Mouse (Mus musculus) liver, postnatal 0 days (tissue): Measurements from ENCODE around the gene Gm17349. TPM values are rescaled to one million over a fixed set of nuclear protein-coding genes. Genes with fewer than 3 reads are reported as not detected.
A peak's percentile ranks its signal among the peaks of the same experiment; 100 is the strongest.

ENCODE experiments used
- ATAC-seq: fragments of 200-750 bp; cut with Nextera tagmentation; 2 replicates; pipeline ENCODE4 v1.8.0; 2017; ENCODE audit warnings: mild to moderate bottlenecking, moderate library complexity
- DNase-seq: peaks from one replicate; pipeline ENCODE4 v3.0.0-alpha.2; 2016
- H3K27ac ChIP-seq: fragments of 300-500 bp; sonication (generic); 2 replicates; pipeline ENCODE4 v1.5.1; 2014; ENCODE audit warnings: antibody characterized with exemption, moderate library complexity, mild to moderate bottlenecking, low read depth
- H3K27me3 ChIP-seq: fragments of 300-500 bp; sonication (generic); 2 replicates; pipeline ENCODE4 v1.6.1; 2014; ENCODE audit warnings: low read length, control low read depth, mixed read lengths; ENCODE audit not compliant: insufficient read depth
- H3K36me3 ChIP-seq: fragments of 300-500 bp; sonication (generic); replicated peaks from 2 replicates; pipeline ENCODE4 v1.6.1; 2014; ENCODE audit warnings: mild to moderate bottlenecking, control low read depth, low read length, moderate library complexity, mixed read lengths; ENCODE audit not compliant: insufficient read depth
- H3K4me1 ChIP-seq: fragments of 300-500 bp; sonication (generic); 2 replicates; pipeline ENCODE4 v1.6.1; 2014; ENCODE audit warnings: antibody characterized with exemption, mild to moderate bottlenecking, control low read depth; ENCODE audit not compliant: insufficient read depth
- H3K4me2 ChIP-seq: fragments of 300-500 bp; sonication (generic); 2 replicates; pipeline ENCODE4 v1.6.1; 2014; ENCODE audit warnings: low read depth, mild to moderate bottlenecking, low read length, moderate library complexity, mixed read lengths
- H3K4me3 ChIP-seq: fragments of 300-500 bp; sonication (generic); 2 replicates; pipeline ENCODE4 v1.5.1; 2014; ENCODE audit warnings: low read depth, low read length
- H3K9ac ChIP-seq: fragments of 300-500 bp; sonication (generic); replicated peaks from 2 replicates; pipeline ENCODE4 v1.6.1; 2014; ENCODE audit warnings: mild to moderate bottlenecking, moderate library complexity
- H3K9me3 ChIP-seq: fragments of 300-500 bp; sonication (generic); 2 replicates; pipeline ENCODE4 v1.6.1; 2016; ENCODE audit warnings: mild to moderate bottlenecking, control low read depth, low read length, mixed read lengths
- CTCF ChIP-seq: sonication (generic); IDR thresholded peaks from 2 replicates; pipeline ENCODE4 v1.5.1; 2016; ENCODE audit warnings: antibody characterized with exemption, low read depth
- EP300 ChIP-seq: IDR thresholded peaks from 2 replicates; pipeline ENCODE4 v1.6.1; 2016; ENCODE audit warnings: antibody characterized with exemption, low read depth, mild to moderate bottlenecking
- WGBS: fragments of 180-500 bp; shearing (Covaris S2); extraction: QIAGEN DNeasy Blood & Tissue Kit; methylation state at CpG from one replicate; pipeline ENCODE4 v1.1.7; 2014; ENCODE audit not compliant: insufficient replicate concordance; 5-methylcytosine and 5-hydroxymethylcytosine counted together
- polyA plus RNA-seq: library from polyadenylated mRNA; unstranded; fragments of >200 nt; fragmentation: Nextera tagmentation; extraction: Ambion mirVana; gene quantifications from 2 replicates; pipeline ENCODE4 v1.2.1, GENCODE M21; 2015

Gm17349 gene
- polyA plus RNA-seq, 1 experiment from 2014 or later, result 1.3 TPM

DNA sequence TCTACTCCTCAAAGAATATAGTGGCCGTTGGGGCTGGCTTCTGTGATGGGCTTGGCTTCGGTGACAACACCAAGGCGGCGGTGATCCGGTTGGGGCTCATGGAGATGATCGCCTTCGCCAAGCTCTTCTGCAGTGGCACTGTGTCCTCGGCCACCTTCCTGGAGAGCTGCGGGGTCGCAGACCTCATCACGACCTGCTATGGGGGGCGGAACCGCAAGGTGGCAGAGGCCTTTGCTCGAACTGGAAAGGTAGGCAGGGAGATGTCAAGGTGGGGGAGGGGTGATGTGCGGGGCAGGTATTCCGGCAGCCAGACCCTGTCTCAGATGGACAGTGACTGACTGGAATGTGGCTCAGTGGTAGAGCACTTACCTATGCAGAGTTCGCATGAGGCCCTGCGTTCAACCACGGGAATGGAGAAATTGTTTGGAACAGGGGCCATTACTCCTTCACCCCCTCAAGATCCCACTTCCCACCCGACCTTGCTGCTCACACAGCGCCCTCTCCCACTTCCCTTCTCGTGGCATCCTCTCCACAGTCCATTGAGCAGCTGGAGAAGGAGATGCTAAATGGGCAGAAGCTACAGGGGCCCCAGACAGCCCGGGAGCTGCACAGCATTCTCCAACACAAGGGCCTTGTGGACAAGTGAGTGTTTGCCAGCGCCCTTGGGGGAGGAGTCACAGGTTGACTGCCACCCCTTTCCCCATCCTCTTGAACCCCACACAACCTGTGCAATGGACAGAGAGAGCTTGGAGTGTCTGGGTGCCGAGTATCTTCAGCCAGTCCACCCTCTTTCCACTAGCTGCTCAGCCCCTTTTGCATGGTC is 16.8 kb upstream of the Gm17349 start:
- H3K36me3 ChIP-seq, result 0 out of 2 replicates have a peak, but pooled peaks cover 3% of the 10 kb centered on the region
- H3K4me2 ChIP-seq, result no peak overlapping the region
- 72% methylated on average over 25 of the region's 25 CpGs for WGBS
- H3K4me3 ChIP-seq, result no peak overlapping the region
- no peak overlapping the region for H3K27ac ChIP-seq
- no peak for ATAC-seq
- H3K9ac ChIP-seq, result no peak overlapping the region
- H3K27me3 ChIP-seq, result no peaks in the 10 kb centered on the region
- H3K4me1 ChIP-seq, result peaks cover 21% of the 10 kb centered on the region
- H3K9me3 ChIP-seq, result no peaks in the 10 kb centered on the region
- TF ChIP-seq EP300, result no peak
- TF ChIP-seq CTCF, result no peak
- DNase-seq, result peak; percentile 21

GRCm38 (mm10) chr15:99719865-99720264 is 14.6 kb upstream of the Gm17349 start:
- TF ChIP-seq EP300 (no peak), CTCF (no peak)
- H3K4me3 ChIP-seq, result no peak overlapping the region
- ATAC-seq (no peak), DNase-seq (no peak)
- H3K27ac ChIP-seq, result no peak overlapping the region
- H3K4me2 ChIP-seq, result no peak overlapping the region; the same call in 1 of the 2 replicates
- H3K27me3 ChIP-seq, result no peaks in the 10 kb centered on the region
- WGBS, result 74% methylated on average over 8 of the region's 8 CpGs
- no peaks in the 10 kb centered on the region for H3K9me3 ChIP-seq
- peaks cover 42% of the 10 kb centered on the region for H3K4me1 ChIP-seq
- 0 out of 2 replicates have a peak, but pooled peaks cover 3% of the 10 kb centered on the region for H3K36me3 ChIP-seq
- H3K9ac ChIP-seq, result no peak overlapping the region

- H3K4me3 ChIP-seq, result peak overlapping the region; percentile 50
- H3K9ac ChIP-seq, result peak overlapping the region; percentile 68
- peak; percentile 46 for ATAC-seq
Observed at GRCm38 (mm10) chr15:99718461-99719021, 13.3 kb upstream of the Gm17349 start.

DNA sequence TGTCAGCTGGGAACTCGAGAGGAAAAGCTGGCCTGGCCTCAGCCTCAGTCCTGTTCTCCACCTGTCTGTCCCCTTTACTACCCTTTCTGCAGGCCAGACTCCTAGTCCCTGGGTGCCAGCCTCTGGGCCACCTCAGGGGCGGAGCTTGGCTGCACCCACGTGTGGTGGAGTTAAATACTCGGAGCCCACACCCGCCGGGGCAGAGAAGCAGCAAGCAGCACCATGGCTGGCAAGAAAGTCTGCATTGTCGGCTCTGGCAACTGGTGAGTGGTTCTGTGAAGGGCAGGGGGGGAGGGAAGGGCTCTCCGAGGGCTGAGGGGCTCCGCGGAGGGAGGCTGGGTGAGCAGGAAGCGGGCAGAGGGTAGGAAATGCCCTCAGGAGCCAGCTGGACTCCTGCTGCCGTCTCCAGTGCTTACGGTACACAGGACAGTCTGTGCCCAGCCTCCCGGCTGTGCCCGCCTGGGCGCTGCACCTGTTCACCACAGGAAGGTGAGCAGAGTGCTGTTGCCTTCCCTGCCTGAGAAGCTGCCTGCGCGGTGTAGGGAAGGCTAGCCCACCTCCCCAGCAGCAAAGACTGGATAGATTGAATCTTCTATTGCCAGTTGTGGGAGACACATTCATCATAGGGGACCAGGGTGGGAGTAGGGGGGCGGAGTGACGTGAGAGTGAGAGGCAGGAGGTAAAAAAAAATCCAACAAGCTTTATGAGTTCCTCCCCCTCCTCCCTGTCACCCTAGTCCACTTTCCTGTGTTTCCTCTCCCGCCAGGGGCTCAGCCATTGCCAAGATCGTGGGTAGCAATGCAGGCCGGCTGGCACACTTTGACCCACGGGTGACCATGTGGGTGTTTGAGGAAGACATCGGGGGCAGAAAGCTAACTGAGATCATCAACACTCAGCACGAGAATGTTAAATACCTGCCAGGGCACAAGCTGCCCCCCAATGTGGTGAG is 12.4 kb upstream of the Gm17349 start, which contains the start of gene Gpd1:
Gpd1 (plus strand) TSS at position 130 of the 949 bp plus-strand sequence.
- DNase-seq (peak; percentile 59), ATAC-seq (no peak)
- TF ChIP-seq EP300, result no peak
- H3K27me3 ChIP-seq, result no peaks in the 10 kb centered on the region
- no peaks in the 10 kb centered on the region for H3K9me3 ChIP-seq
- H3K4me3 ChIP-seq, result peak within 1 kb of the TSS; percentile 50
- H3K27ac ChIP-seq, result peak within 1 kb of the TSS; percentile 88
- H3K4me1 ChIP-seq, result peaks cover 28% of the 10 kb centered on the region
- H3K36me3 ChIP-seq, result peaks cover 1% of the 10 kb centered on the region; the same call in 1 of the 2 replicates
- H3K4me2 ChIP-seq, result peak within 1 kb of the TSS; percentile 64
- 48% methylated on average over 23 of the region's 26 CpGs for WGBS
- peak within 1 kb of the TSS; percentile 68 for H3K9ac ChIP-seq

More at GRCm38 (mm10) chr15:99718461-99719021, 13.3 kb upstream of the Gm17349 start:
- Histone ChIP-seq H3K27ac (peak overlapping the region; percentile 88), H3K4me1 (peaks cover 31% of the 10 kb centered on the region), H3K27me3 (no peaks in the 10 kb centered on the region), H3K4me2 (peak overlapping the region; percentile 64), H3K36me3 (peaks cover 3% of the 10 kb centered on the region; the same call in 1 of the 2 replicates), H3K9me3 (no peaks in the 10 kb centered on the region)
- DNase-seq, result peak; percentile 50
- TF ChIP-seq CTCF (no peak), EP300 (0 out of 2 replicates have a peak, but pooled peaks have one; percentile 47)
- WGBS, result 56% methylated on average over 9 of the region's 9 CpGs

DNA sequence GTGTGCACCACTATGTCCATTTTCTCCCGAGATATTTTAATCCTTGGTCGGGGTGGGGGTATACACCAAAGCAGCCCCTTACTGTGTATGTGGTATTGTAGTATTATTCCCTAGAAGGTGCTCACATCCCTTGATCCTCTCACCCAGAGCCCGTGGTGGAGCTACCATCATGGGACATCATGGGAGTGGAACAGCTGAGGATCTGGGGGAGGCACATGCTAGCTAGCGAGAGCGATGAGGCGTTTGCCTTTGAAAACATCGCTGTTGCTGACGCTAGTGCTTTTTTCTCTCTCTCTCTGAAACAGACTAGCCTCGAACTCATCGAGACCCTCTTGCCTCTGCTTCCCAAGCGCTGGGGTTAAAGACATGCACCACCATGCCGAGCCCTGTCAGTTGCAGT is 11.5 kb upstream of the Gm17349 start:
- Histone ChIP-seq H3K27ac (0 out of 2 replicates have a peak overlapping the region, but pooled peaks have one; percentile 13), H3K36me3 (peaks cover 7% of the 10 kb centered on the region), H3K27me3 (no peaks in the 10 kb centered on the region), H3K4me2 (no peak overlapping the region), H3K9me3 (no peaks in the 10 kb centered on the region), H3K9ac (no peak overlapping the region), H3K4me3 (no peak overlapping the region), H3K4me1 (peaks cover 35% of the 10 kb centered on the region)
- no peak for ATAC-seq
- TF ChIP-seq CTCF (no peak), EP300 (no peak)
- WGBS, result 81% methylated on average over 12 of the region's 12 CpGs
- no peak for DNase-seq
